Mouse (Mus musculus) cerebellum, adult (tissue): ENCODE measurements around the gene Sema6d.
A peak's percentile ranks its signal among the peaks of the same experiment; 100 is the strongest.

Experiments used
- ATAC-seq: cut with Nextera tagmentation; 2 replicates; pipeline ENCODE4 v1.9.2; 2017; ENCODE audit warnings: mild to moderate bottlenecking, moderate library complexity, mixed read lengths; ENCODE audit not compliant: insufficient number of reproducible peaks, low FRiP score, low TSS enrichment

Sema6d gene

DNA sequence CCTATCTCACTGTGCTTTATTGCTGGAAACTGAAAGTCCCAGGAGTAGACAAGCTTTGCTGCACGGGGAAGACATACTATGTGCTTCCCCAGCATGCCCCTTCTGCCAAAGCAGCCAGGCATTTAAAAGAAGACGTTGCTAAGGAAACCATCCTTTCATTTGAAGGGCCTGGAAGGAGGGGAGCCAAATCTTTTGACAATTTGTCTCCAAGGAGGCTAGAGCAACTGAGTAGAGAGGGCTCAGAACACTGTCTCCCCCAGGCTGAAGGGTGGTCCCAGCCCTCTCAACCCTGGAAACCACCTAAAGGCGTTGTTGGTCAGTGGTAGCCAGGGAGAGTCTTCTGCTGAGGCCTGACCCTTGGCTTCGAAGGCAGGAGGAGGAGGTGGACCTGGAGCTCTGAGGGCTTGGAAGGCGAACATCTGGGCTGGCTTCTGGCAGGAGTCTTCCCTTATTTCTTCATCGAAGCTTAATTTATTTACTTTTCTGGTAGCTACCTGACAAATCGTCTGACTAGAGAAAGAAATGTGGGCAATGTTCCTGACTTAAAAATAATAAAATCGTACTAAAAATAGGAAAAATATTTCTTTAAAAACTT is 545.6 kb downstream of the Sema6d start:
- ATAC-seq: no peak

DNA sequence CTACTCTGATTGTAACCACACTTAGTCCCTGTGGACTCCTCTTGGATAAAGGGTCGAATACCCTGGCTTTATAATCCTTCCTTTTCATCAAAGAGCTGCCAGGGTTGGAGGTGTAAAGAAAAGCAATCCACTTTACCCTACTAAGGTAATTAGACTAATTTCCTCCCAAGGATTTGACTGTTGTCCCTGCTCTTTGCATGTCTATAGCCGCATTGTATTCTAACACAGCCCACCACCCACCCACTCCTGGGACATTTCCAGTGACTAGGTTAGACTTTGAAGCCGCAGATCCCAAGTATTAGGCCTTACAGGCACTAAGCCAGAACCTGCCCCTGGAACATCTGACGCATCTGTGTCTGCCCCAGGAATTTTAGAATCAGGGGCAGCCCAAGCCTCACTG is 547.3 kb downstream of the Sema6d start:
- ATAC-seq: no peak

DNA sequence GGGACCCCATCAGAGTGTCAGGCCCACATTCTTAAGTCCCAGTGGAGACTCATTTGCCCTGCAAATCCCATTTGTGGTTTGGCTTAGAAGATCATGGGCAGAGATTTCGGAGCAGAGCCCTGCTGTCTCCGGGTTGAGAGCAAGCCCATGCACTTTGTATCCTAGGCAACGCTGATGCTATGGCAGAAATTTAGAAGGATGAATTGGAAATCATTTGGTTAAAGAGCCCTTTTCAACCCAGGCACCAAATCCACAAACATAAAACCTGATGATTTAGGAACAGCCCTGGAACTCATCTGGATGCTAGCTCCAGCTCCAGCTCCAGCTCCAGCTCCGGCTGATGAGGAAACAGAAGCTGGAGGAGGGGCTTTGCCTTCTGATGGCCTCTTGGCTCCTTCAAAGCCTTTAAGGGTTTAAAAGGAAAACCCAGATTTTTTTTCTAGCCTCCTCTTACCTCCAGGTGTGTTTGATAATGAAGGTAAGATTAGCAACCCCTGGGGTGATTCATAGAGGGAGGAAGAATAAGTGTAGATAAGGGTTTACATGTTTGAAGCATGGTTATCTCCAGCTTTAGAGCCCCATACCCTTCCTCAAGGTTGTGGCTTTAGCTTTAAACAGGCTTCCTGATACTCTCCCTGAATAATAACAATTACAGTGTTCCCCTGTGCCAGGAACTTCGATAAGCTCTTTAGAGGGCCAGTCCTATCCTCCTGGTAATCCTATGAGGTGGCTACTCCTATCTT is 549.6 kb downstream of the Sema6d start:
- ATAC-seq: no peak

DNA sequence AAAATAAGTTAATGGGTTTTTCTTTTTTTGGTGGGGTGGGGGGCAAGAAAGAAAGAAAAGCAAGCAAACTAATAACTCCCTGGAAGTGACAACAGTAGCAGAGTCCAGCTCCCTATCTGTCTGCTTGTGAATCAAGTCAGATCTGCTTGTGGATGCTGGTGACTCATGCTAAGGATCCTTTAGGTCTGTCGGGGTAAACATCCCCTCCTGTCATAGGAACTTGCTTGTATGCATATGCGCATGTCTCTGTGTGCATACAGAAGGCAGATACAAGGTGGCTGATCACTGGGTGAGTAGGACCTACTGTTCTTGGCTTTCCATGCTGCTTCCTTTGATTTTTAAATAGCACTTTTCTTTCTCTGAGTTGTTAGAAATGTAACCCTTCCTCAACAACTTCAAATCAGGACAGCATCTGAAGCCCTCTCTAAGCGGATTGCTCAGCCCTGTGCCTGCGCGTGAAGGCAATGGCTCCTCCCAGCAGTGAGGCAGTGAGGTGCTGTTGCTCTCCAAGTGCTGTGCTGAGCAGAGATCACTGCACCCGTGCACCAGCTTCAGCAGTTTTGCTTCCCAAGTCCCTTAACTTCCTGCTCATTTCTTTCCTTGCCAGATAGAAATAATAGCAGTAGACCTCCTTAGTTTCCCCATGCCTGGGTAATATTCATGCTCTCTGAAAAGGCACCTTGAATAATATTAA is 550.9 kb downstream of the Sema6d start:
- peak; percentile 80 for ATAC-seq

DNA sequence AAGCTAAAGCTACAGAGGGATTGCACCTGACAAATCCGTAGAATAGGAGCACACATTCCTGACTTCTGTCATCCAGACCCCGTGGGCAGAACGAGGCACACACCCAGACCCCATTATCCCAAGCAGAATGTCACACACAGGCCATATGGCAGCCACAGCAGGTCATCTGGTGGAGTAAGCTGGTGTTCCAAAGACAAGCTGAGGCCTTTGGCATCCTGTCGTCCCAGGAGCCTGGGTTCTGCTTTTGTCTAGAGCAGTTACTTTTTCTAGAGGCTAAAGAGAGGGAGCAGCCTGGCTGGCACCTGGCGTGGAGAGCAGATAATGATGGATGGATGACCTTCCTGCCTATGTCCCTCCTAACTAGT is 551.4 kb downstream of the Sema6d start:
- peak; percentile 92 for ATAC-seq

DNA sequence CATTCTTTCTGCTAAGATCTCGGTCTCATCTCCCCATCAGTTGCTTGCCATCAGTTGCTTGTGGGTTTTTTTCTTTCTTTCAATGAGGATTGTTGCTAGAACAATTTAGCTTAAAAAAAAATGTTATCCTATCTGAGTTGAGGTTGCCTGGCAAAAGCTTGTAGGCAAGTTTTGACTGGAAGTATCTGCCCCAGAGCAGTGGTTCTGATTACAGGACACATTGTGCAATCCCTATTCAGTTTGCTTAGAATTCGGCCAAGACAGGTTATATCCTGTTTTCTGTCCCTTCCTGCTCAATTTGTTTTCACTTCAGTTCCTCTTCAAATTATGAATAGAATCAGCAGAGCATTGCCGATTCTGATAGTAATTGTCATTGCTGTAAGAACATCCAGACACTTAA is 552.4 kb downstream of the Sema6d start:
- no peak for ATAC-seq

DNA sequence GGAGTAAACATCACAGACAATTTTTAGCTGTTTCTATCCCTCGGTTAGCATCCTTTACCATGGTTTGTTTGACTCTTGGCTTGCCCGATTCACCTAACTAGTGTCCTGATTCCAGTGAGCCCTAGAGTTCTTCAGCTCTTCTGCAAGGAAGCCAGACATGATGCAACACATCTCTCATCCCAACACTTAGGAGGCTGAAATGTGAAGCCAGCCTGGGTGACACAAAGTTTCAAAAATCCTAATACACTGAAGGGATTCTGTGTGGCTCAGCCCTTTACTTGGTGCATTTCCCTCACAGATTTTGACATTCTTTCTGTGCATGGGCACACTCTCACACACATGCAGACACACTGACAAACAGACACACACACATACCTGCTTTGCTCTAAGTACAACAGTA is 560.8 kb downstream of the Sema6d start:
- no peak for ATAC-seq

DNA sequence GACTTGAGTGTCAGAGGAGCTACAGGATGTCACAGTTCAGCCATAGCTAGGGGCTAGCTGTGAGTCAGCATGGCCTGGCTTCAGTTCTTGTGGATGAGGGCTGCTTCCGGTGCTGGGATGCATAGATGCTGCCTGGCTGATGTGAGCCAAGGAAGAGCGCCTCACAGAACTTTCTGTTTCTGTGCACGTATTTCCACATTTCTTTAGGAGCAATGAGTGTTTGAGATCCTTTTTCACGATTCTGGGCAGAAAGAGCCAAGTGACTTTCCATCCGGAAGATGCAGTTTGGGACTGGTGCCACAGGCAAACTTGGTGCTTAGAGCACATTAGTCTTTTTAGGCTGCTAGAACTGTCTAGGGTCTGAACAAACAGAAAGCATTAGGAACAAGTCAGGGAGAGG is 561.4 kb downstream of the Sema6d start:
- ATAC-seq: no peak

DNA sequence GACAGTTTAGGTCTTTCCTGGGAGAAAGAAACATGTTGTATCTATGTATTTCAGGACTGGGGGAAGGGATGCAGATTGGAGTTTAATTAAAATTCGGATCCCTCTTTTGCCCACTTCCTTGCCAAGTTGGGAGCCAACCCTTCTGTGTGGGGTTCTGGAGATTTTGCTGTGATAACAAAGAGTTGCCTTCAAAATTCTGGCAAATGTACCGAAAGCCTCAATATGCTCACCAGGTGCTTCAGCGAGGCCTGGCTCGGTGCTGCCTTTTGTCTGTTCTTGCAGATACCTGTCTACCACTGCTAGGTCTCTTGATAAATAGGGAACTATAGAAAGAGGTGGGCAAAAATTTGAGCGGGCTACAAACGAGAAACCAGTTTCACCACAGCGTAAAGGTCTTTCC is 563.4 kb downstream of the Sema6d start:
- peak; percentile 74 for ATAC-seq

DNA sequence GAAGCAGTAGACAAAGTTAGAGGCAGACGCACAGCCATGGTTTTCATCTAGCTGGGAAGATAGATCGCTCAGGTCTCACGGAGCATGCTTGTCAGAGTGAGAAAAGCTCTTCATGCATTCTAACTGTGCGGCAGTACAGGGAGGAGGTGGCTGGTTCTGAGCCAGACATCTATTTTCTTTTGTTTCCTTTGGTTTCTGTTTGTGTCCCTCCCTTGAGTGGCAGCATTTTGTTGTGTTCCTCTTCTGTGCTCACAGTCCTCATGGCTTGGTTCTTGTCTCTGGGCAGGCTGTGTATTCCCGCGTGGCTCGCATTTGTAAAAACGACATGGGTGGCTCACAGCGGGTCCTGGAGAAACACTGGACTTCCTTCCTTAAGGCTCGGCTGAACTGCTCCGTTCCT is 567.6 kb downstream of the Sema6d start:
- ATAC-seq: no peak

DNA sequence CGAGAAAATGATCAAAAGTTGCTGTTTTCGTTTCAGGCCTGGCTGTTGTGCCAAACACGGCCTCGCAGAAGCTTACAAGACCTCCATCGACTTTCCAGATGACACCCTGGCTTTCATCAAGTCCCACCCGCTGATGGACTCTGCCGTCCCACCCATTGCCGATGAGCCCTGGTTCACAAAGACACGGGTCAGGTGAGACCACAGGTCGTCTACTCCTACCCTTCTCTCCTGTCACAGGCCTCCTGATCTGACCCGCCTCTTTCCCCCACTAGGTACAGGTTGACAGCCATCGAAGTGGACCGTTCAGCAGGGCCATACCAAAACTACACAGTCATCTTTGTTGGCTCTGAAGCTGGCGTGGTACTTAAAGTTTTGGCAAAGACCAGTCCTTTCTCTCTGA is 568.6 kb downstream of the Sema6d start:
- ATAC-seq: no peak

DNA sequence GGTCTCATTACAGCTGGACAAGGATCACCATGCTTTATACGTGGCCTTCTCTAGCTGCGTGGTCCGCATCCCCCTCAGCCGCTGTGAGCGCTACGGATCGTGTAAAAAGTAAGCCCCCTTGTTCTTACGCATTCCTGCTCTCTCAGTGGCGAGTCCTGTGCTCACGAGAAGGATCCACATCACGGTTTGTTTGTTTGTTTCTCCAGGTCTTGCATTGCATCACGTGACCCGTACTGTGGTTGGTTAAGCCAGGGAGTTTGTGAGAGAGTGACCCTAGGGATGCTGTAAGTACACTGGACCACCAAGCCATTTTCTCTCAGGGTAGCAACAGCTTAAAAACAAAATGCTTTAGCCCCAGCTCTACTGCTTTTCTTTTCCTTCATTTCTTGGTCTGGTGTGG is 569.8 kb downstream of the Sema6d start:
- no peak for ATAC-seq

DNA sequence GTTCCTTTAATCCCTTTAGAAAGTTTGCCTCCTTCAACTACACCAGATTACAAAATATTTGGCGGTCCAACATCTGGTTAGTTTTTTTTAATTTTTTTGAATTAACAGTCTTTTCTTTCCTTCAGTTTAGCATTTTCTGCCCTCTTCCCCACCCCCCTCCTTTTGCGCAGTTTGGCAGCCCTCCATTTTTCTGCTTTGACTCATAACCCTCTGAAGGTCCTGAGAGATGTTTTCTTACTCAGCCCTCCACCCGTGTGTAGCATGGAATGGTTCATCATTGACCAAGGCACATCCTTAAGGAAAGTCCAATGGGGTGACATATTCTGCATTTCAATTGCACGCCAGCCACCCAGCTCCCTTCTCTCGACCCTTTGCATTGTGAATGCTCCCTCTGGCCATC is 570.9 kb downstream of the Sema6d start:
- no peak for ATAC-seq

DNA sequence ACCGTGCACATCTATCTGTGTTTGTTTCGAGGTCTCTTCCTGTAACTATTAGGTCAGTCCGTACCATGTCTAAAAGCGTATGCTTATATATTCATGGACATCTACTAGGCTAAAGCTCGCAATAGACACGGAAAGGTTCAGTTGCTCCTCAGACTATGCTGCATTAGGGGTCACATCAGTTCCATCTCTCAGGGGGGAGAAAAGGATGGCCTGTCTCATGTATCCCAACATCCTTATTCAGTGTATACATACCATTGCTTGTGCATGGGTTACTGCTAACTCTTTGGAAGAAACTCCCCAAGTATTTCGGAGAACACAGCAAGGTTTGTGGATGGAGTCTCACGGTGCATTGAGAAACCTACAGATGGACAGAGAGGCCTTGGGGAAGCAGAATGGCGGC is 571.5 kb downstream of the Sema6d start:
- no peak for ATAC-seq

DNA sequence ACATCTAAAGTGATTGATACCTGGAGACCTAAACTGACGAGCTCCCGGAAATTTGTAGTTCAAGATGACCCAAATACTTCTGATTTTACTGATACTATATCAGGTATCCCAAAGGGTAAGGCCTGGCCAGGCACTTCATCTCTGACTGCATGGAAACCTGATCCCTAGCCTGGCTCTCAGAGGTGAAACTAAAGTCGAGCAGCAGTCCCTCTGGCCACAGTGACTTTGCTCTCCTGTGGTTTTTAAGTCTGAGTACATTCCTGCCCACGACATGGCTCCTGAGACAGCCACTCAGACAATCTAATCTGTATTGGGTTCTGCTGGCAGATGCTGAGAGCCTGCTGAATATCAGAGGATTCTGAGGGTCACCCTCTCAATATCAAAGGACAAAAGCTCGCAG is 572.5 kb downstream of the Sema6d start:
- ATAC-seq: no peak

DNA sequence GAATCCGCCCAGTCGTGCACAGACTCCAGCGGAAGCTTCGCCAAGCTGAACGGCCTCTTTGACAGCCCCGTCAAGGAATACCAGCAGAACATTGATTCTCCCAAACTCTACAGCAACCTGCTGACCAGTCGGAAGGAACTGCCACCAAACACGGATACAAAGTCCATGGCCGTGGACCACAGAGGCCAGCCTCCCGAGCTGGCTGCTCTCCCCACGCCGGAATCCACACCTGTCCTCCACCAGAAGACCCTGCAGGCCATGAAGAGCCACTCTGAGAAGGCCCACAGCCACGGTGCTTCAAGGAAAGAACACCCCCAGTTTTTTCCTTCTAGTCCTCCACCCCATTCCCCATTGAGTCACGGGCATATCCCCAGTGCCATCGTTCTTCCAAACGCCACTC is 574.4 kb downstream of the Sema6d start:
- no peak for ATAC-seq

DNA sequence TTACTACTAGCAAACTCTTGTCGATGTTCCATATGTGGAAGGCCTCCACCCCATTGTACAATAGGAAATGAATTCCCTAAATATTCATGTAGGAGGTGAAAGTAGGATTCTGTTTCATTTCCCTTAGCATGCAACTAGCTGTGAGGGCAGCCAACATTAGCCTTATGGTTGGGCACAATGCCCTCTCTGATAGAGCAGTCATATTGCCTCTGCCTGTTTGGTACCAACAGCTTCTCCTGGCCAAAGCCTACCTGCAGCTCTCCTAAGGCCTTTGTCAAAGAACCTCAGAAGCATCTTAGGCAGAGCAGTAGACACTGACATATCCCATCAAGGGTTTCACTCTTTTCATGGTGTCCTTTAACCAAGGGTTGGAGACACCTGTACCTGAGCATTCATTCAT is 578.7 kb downstream of the Sema6d start:
- peak; percentile 61; the same call in 1 of the 2 replicates for ATAC-seq

DNA sequence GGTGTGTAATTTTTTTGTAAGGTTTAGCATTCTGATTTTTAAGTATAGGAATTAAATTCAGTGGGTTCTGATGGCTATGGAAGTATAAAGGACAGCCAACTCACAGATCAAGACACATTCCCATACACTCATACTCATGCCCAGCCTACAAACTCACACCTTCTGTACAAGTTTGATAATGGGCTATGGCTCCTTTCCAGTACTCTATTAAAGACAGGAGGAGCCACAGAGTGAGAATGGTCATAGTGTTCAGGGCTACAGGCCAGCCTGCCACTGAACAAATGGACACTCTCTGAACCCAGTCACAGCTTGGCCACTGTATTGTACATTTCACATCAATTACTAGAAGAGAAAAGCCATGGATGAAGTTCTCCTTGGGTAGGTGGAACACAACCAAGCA is 583.3 kb downstream of the Sema6d start:
- no peak for ATAC-seq

DNA sequence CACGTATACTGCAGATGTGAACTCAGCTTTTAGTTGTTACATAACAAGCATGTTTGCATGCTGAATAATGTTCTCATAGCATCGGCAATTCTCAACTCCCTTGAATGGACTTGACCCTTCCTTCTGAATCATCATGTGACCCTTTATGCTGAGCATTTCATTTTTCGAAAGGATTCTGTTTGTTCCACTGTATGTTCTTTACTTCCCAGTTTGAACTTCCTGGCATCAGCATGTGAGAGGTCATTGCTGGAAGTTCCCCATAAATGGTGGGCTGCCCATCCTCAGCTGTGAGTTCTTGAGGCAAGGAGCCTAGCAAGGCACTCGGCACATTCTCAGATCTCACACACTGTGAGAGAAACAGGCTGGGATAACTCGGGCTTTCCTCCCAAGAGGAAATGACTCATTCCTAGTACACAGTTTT is 594.7 kb downstream of the Sema6d start:
- no peak for ATAC-seq

DNA sequence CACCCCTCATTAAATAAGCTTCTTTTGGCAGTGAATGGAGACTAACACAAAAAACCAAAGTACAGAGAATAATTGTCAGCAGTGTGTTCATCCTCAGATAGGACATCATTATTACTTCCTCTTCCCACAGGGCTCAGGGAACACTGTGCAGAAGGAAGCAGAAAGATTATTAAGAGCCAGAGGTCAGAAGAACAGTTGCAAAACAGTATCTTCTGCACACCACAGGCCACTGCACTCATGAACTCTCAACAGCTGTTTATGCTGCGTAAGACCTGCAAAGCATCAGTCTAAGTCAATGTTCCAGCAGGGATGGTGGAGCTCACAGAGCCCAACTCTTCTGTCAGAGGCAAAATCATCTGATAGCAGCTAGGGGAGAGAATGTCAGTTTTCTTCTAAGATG is 600.6 kb downstream of the Sema6d start:
- ATAC-seq: no peak

DNA sequence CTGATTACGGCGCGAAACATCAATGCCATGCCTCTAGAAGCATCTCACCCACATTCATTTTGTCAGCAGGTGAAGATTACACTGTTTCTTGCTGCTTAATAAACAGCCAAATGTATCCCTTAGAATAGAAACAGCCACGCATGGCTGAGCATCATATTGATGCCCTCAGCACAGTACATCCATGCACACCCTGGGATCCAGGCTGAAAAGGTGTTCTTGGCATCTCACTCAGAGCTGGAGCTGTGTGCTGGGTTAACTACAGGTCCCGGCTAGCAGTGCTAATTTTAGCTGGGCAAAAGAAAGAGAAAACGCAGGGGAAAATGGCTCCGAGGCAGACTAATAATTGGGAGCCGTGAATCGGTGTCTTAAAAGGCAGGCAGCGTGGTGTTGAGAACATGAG is 612.9 kb downstream of the Sema6d start:
- ATAC-seq: peak; percentile 86

DNA sequence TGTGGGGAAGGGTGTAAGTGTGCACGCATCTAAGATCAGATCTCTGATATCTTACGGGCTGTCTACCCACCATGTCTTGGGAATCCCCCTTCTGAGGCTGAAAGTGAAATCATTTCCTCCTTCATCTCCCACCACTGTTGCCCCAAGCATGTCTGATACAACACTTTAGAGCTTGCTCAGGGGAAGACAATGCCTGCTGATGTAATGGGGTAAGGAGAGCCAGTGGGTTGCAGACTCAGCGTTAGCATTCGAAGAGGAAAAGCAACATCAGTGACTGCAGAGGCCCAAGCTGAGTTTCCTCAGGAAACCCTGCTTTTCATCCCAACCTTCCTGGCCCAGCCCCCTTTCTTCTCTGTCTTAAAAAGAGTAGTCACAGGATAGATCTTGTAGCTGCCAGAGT is 615.2 kb downstream of the Sema6d start:
- no peak for ATAC-seq
